Mouse (Mus musculus) embryonic facial prominence, embryonic 11.5 days (tissue): ENCODE measurements around the gene Rtn2. TPM values are rescaled to one million over a fixed set of nuclear protein-coding genes. Genes with fewer than 3 reads are reported as not detected.

Source experiments
- ATAC-seq: fragments of 200-750 bp; cut with Nextera tagmentation; replicated peaks from 2 replicates; pipeline ENCODE4 v1.8.0; 2017; ENCODE audit warnings: low read depth; ENCODE audit not compliant: insufficient number of reproducible peaks, low FRiP score, low TSS enrichment
- DNase-seq: peaks from one replicate; pipeline ENCODE4 v3.0.0-alpha.2; 2015; ENCODE audit warnings: low spot score
- H3K27ac ChIP-seq: fragments of 300-500 bp; sonication (generic); replicated peaks from 2 replicates; pipeline ENCODE4 v1.5.1; 2014; ENCODE audit warnings: mild to moderate bottlenecking, low read depth, low read length, control low read depth
- H3K27me3 ChIP-seq: fragments of 300-500 bp; sonication (generic); 2 replicates; pipeline ENCODE4 v1.6.1; 2014; ENCODE audit warnings: mild to moderate bottlenecking, low read length, moderate library complexity, mixed read lengths; ENCODE audit not compliant: control insufficient read depth, insufficient read depth
- H3K36me3 ChIP-seq: fragments of 300-500 bp; sonication (generic); replicated peaks from 2 replicates; pipeline ENCODE4 v1.6.1; 2014; ENCODE audit warnings: low read depth, mild to moderate bottlenecking, low read length, moderate library complexity, mixed read lengths; ENCODE audit not compliant: control insufficient read depth, insufficient read depth
- H3K4me1 ChIP-seq: fragments of 300-500 bp; sonication (generic); 2 replicates; pipeline ENCODE4 v1.6.1; 2014; ENCODE audit warnings: low read length, mixed read lengths; ENCODE audit not compliant: control insufficient read depth, insufficient read depth
- H3K4me2 ChIP-seq: fragments of 300-500 bp; sonication (generic); 2 replicates; pipeline ENCODE4 v1.6.1; 2014; ENCODE audit warnings: low read depth, mild to moderate bottlenecking, control low read depth, low read length, moderate library complexity
- H3K4me3 ChIP-seq: fragments of 300-500 bp; sonication (generic); 2 replicates; pipeline ENCODE4 v1.5.1; 2014; ENCODE audit warnings: low read depth, low read length, control low read depth
- H3K9ac ChIP-seq: fragments of 300-500 bp; sonication (generic); replicated peaks from 2 replicates; pipeline ENCODE4 v1.6.1; 2014; ENCODE audit warnings: mild to moderate bottlenecking, control low read depth, low read length
- H3K9me3 ChIP-seq: fragments of 300-500 bp; sonication (generic); replicated peaks from 2 replicates; pipeline ENCODE4 v1.6.1; 2016; ENCODE audit warnings: mild to moderate bottlenecking, low read length, inconsistent platforms, mixed read lengths; ENCODE audit not compliant: control insufficient read depth
- WGBS: fragments of 180-500 bp; shearing (Covaris S2); extraction: QIAGEN DNeasy Blood & Tissue Kit; methylation state at CpG from one replicate; pipeline ENCODE4 v1.1.7; 2014; 5-methylcytosine and 5-hydroxymethylcytosine counted together
- polyA plus RNA-seq: library from polyadenylated mRNA; unstranded; fragments of >200 nt; fragmentation: Nextera tagmentation; extraction: Ambion mirVana; gene quantifications from 2 replicates; pipeline ENCODE4 v1.2.1, GENCODE M21; 2014

Gene Rtn2
- polyA plus RNA-seq, 1 experiment from 2014 or later = 15.8 TPM

GRCm38 (mm10) chr7:19319906-19320305 is 37.5 kb downstream of the Rtn2 start:
- Histone ChIP-seq H3K4me2 (peak overlapping the region; percentile 62), H3K9me3 (no peaks in the 10 kb centered on the region), H3K36me3 (no peaks in the 10 kb centered on the region), H3K9ac (peak overlapping the region; percentile 35; the same call in 1 of the 2 replicates), H3K4me3 (peak overlapping the region; percentile 30), H3K27ac (no peak overlapping the region), H3K27me3 (no peaks in the 10 kb centered on the region), H3K4me1 (no peaks in the 10 kb centered on the region)
- ATAC-seq (peak; percentile 88), DNase-seq (peak; percentile 98)
- WGBS = under 1% methylated on average over 41 of the region's 41 CpGs

GRCm38 (mm10) chr7:19320637-19321036 is 38.2 kb downstream of the Rtn2 start:
- Histone ChIP-seq H3K4me2 (no peak overlapping the region), H3K4me1 (no peaks in the 10 kb centered on the region), H3K4me3 (no peak overlapping the region), H3K36me3 (no peaks in the 10 kb centered on the region), H3K9ac (no peak overlapping the region), H3K27ac (no peak overlapping the region), H3K27me3 (no peaks in the 10 kb centered on the region), H3K9me3 (no peaks in the 10 kb centered on the region)
- DNase-seq (no peak), ATAC-seq (no peak)
- 48% methylated on average over 7 of the region's 7 CpGs for WGBS

- ATAC-seq = no peak
- Histone ChIP-seq H3K9ac (no peak overlapping the region), H3K27me3 (no peaks in the 10 kb centered on the region), H3K4me3 (no peak overlapping the region), H3K36me3 (no peaks in the 10 kb centered on the region), H3K27ac (no peak overlapping the region), H3K4me1 (no peaks in the 10 kb centered on the region), H3K9me3 (no peaks in the 10 kb centered on the region), H3K4me2 (no peak overlapping the region)
- 61% methylated on average over 5 of the region's 5 CpGs for WGBS
- DNase-seq = no peak
Observed at GRCm38 (mm10) chr7:19321464-19321863, 39.0 kb downstream of the Rtn2 start.

GRCm38 (mm10) chr7:19322489-19322888 is 40.1 kb downstream of the Rtn2 start:
- Histone ChIP-seq H3K27ac (no peak overlapping the region), H3K9me3 (no peaks in the 10 kb centered on the region), H3K4me2 (no peak overlapping the region), H3K36me3 (no peaks in the 10 kb centered on the region), H3K27me3 (no peaks in the 10 kb centered on the region), H3K4me1 (no peaks in the 10 kb centered on the region), H3K9ac (no peak overlapping the region), H3K4me3 (no peak overlapping the region)
- peak; percentile 36 for DNase-seq
- WGBS = 51% methylated on average over 9 of the region's 9 CpGs
- no peak for ATAC-seq

GRCm38 (mm10) chr7:19324221-19324620 is 41.8 kb downstream of the Rtn2 start:
- no peaks in the 10 kb centered on the region for H3K27me3 ChIP-seq
- 83% methylated on average over 11 of the region's 11 CpGs for WGBS

GRCm38 (mm10) chr7:19325262-19326199 is 43.1 kb downstream of the Rtn2 start:
- ATAC-seq (no peak), DNase-seq (no peak)
- H3K4me3 ChIP-seq = no peak overlapping the region; the same call in 1 of the 2 replicates
- H3K36me3 ChIP-seq = no peaks in the 10 kb centered on the region
- H3K27me3 ChIP-seq = no peaks in the 10 kb centered on the region
- H3K27ac ChIP-seq = no peak overlapping the region
- H3K9ac ChIP-seq = no peak overlapping the region
- no peaks in the 10 kb centered on the region for H3K4me1 ChIP-seq
- no peak overlapping the region for H3K4me2 ChIP-seq
- 71% methylated on average over 21 of the region's 21 CpGs for WGBS
- H3K9me3 ChIP-seq = no peaks in the 10 kb centered on the region

More at GRCm38 (mm10) chr7:19324221-19324620, 41.8 kb downstream of the Rtn2 start:
- Histone ChIP-seq H3K36me3 (no peaks in the 10 kb centered on the region), H3K27ac (no peak overlapping the region), H3K4me3 (no peak overlapping the region), H3K4me2 (no peak overlapping the region), H3K9ac (no peak overlapping the region), H3K4me1 (no peaks in the 10 kb centered on the region), H3K9me3 (no peaks in the 10 kb centered on the region)
- no peak for DNase-seq
- no peak for ATAC-seq

- Histone ChIP-seq H3K4me3 (peak overlapping the region; percentile 26; the same call in 1 of the 2 replicates), H3K9ac (peak overlapping the region; percentile 14; the same call in 1 of the 2 replicates)
Observed at GRCm38 (mm10) chr7:19326359-19326758, 43.9 kb downstream of the Rtn2 start.

GRCm38 (mm10) chr7:19327128-19327527 is 44.7 kb downstream of the Rtn2 start:
- Histone ChIP-seq H3K9me3 (no peaks in the 10 kb centered on the region), H3K27me3 (no peaks in the 10 kb centered on the region), H3K9ac (peak overlapping the region; percentile 14; the same call in 1 of the 2 replicates), H3K27ac (no peak overlapping the region; the same call in 1 of the 2 replicates), H3K36me3 (no peaks in the 10 kb centered on the region), H3K4me1 (no peaks in the 10 kb centered on the region), H3K4me3 (peak overlapping the region; percentile 26), H3K4me2 (peak overlapping the region; percentile 65)
- WGBS = 1% methylated on average over 22 of the region's 22 CpGs
- ATAC-seq = no peak
- DNase-seq = peak; percentile 89

More at GRCm38 (mm10) chr7:19326359-19326758, 43.9 kb downstream of the Rtn2 start:
- no peaks in the 10 kb centered on the region for H3K36me3 ChIP-seq
- peak; percentile 75 for ATAC-seq
- DNase-seq = peak; percentile 90
- H3K27ac ChIP-seq = no peak overlapping the region; the same call in 1 of the 2 replicates
- H3K4me1 ChIP-seq = no peaks in the 10 kb centered on the region
- 0% methylated on average over 16 of the region's 20 CpGs for WGBS
- peak overlapping the region; percentile 65 for H3K4me2 ChIP-seq
- no peaks in the 10 kb centered on the region for H3K9me3 ChIP-seq
- H3K27me3 ChIP-seq = no peaks in the 10 kb centered on the region
